Mouse (Mus musculus): Measurements from ENCODE around the gene Dab2.

DNA sequence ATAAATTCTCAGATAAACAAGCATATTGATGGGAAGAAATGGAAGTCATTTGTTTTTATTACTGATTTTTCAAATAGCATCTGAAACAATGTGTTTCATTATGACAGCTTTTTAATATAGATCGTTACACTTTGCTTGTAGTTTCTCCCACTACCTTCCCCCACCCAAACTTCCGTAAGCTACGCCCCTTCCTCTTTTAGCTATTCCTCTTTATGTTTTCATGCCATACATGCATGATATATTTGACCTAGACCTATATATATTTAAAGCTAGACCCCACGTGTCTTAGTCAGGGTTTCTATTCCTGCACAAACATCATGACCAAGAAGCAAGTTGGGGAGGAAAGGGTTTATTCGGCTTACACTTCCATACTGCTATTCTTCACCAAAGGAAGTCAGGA is 115.7 kb downstream of the Dab2 start:
- no peak for TF ChIP-seq CTCF (IDR thresholded peaks at IDR 0.05; ENCODE audit: low read depth)
- TF ChIP-seq EP300 (optimal IDR thresholded peaks at IDR 0.05), result no peak

Data from stomach, postnatal 0 days (tissue).